Mouse (Mus musculus) heart, adult 2 months (tissue): ENCODE measurements around the gene Esp6.

Experiments used
- CTCF ChIP-seq: fragments of 200-600 bp; IDR thresholded peaks from 2 replicates; pipeline ENCODE4 v1.8.1; 2022; ENCODE audit warnings: antibody characterized with exemption, mild to moderate bottlenecking, moderate library complexity
- EP300 ChIP-seq: fragments of 200-500 bp; IDR thresholded peaks from 2 replicates; pipeline ENCODE4 v1.6.1; 2011; ENCODE audit warnings: low read depth, low read length, control low read depth; ENCODE audit not compliant: insufficient read depth
- POLR2A ChIP-seq: fragments of 200-500 bp; IDR thresholded peaks from 2 replicates; pipeline ENCODE4 v1.6.1; 2011; ENCODE audit warnings: mild to moderate bottlenecking, low read depth, low read length, control low read depth; ENCODE audit not compliant: insufficient read depth

DNA sequence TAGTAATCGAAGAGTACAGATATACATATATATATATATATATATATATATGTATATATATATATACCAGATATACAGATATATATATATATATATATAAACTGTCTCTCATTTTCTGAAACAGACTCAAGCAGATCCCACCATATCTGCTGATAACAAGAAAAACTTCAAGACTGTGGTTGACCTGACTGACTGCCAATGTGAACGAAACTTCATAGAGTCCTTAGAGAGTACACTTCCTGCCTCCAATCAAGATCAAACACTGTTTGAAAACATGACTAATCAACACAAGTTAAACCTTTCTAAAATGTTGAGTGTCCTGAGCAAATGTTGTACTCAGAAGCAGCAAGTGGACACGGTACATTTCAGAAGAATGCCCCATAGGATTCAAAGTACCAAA lies 31.5 kb upstream of the Esp6 start:
- no peak for TF ChIP-seq EP300
- no peak for TF ChIP-seq CTCF
- no peak for TF ChIP-seq POLR2A
